Mouse (Mus musculus) MEL (cell line): Measurements from ENCODE around the gene Mtor.

Experiments used
- BHLHE40 ChIP-seq: IDR thresholded peaks from 2 replicates; pipeline ENCODE4 v1.6.1; 2012; ENCODE audit warnings: low read depth, mild to moderate bottlenecking, inconsistent platforms, low read length, improper control_type of control experiment, borderline replicate concordance
- CTCF ChIP-seq, 3 experiments: IDR thresholded peaks in 2 of 3; conservative IDR thresholded peaks in 1 of 3; 2 replicates each; pipeline ENCODE4 v1.5.1; 2011 to 2012; ENCODE audit warnings: low read length in 3 of 3, low read depth in 2 of 3, mild to moderate bottlenecking in 2 of 3, improper control_type of control experiment in 1 of 3, inconsistent platforms in 1 of 3, mixed read lengths in 1 of 3, moderate library complexity in 1 of 3; ENCODE audit not compliant: control insufficient read depth in 1 of 3, insufficient read depth in 1 of 3, poor library complexity in 1 of 3, severe bottlenecking in 1 of 3
- E2F4 ChIP-seq: IDR thresholded peaks from 2 replicates; pipeline ENCODE4 v1.6.1; 2011; ENCODE audit warnings: low read depth, low read length, improper control_type of control experiment, borderline replicate concordance
- ELF1 ChIP-seq: IDR thresholded peaks from 2 replicates; pipeline ENCODE4 v1.6.1; 2014; ENCODE audit warnings: low read depth, mild to moderate bottlenecking, inconsistent platforms, low read length, improper control_type of control experiment, moderate library complexity
- EP300 ChIP-seq, 2 experiments: IDR thresholded peaks; 2 replicates each; pipeline ENCODE4 v1.6.1; 2011; ENCODE audit warnings: improper control_type of control experiment in 2 of 2, low read length in 2 of 2, low read depth in 1 of 2, mild to moderate bottlenecking in 1 of 2
- MAX ChIP-seq: IDR thresholded peaks from 2 replicates; pipeline ENCODE4 v1.6.1; 2011; ENCODE audit warnings: low read length, improper control_type of control experiment
- NRF1 ChIP-seq: IDR thresholded peaks from 2 replicates; pipeline ENCODE4 v1.6.1; 2014; ENCODE audit warnings: low read depth, mild to moderate bottlenecking, inconsistent platforms, low read length, improper control_type of control experiment, moderate library complexity; ENCODE audit not compliant: poor library complexity, insufficient read depth, severe bottlenecking
- POLR2A ChIP-seq, 2 experiments: IDR thresholded peaks; 2 replicates each; pipeline ENCODE4 v1.6.1; 2011 to 2012; ENCODE audit warnings: low read length in 2 of 2, mild to moderate bottlenecking in 2 of 2, control low read depth in 1 of 2, improper control_type of control experiment in 1 of 2, low read depth in 1 of 2, moderate library complexity in 1 of 2; ENCODE audit not compliant: control insufficient read depth in 1 of 2, insufficient read depth in 1 of 2, poor library complexity in 1 of 2
- POLR2AphosphoS2 ChIP-seq: IDR thresholded peaks from 2 replicates; pipeline ENCODE4 v1.6.1; 2011; ENCODE audit warnings: low read length, improper control_type of control experiment
- SMC3 ChIP-seq: IDR thresholded peaks from 2 replicates; pipeline ENCODE4 v1.6.1; 2011; ENCODE audit warnings: low read depth, low read length, improper control_type of control experiment
- TAL1 ChIP-seq: IDR thresholded peaks from 2 replicates; pipeline ENCODE4 v1.6.1; 2012; ENCODE audit warnings: mild to moderate bottlenecking, inconsistent platforms, low read length, moderate library complexity, mixed read lengths
- ZKSCAN1 ChIP-seq: IDR thresholded peaks from 2 replicates; pipeline ENCODE4 v1.6.1; 2012; ENCODE audit warnings: low read depth, mild to moderate bottlenecking, inconsistent platforms, low read length, improper control_type of control experiment, moderate library complexity
- ZMIZ1 ChIP-seq: IDR thresholded peaks from 2 replicates; pipeline ENCODE4 v1.6.1; 2012; ENCODE audit warnings: low read depth, mild to moderate bottlenecking, inconsistent platforms, low read length, improper control_type of control experiment, moderate library complexity
- ZNF384 ChIP-seq: IDR thresholded peaks from 2 replicates; pipeline ENCODE4 v1.6.1; 2012; ENCODE audit warnings: low read depth, mild to moderate bottlenecking, inconsistent platforms, low read length, improper control_type of control experiment

DNA sequence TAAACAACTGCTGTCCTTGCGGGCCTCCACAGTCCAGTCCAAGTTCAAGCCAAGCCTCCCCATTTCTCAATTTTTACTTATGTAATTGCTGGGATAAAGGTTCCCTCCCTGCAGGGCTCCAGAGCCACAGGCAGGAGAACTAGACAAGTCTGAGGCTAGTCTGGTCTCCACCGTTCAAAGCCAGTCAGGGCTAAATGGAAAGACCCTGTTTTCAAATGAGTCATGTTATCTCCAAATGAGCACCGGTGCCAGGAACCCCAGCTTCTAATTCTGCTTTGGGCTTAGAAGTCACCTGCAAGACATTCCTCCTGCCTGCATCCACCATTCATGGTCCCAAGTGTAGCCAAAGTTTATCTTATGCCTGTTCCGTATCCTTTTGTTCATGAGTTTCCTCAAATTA lies 153.5 kb downstream of the Mtor start:
- TF ChIP-seq ELF1 (no peak), EP300 (IDR thresholded peaks at IDR 0.05; ENCODE audit: low read depth in 1 of 2, low read length in 2 of 2) (no peak), NRF1 (no peak), BHLHE40 (no peak), SMC3 (no peak), POLR2AphosphoS2 (no peak), POLR2A (IDR thresholded peaks at IDR 0.05; ENCODE audit: control insufficient read depth in 1 of 2, insufficient read depth in 1 of 2, low read depth in 1 of 2, low read length in 2 of 2, poor library complexity in 1 of 2) (no peak), MAX (no peak), CTCF (IDR thresholded peaks at IDR 0.05 in 2 of 3, conservative IDR thresholded peaks at IDR 0.05 in 1 of 3; ENCODE audit: control insufficient read depth in 1 of 3, insufficient read depth in 1 of 3, low read depth in 2 of 3, low read length in 3 of 3, poor library complexity in 1 of 3, severe bottlenecking in 1 of 3) (no peak), TAL1 (no peak), ZMIZ1 (no peak), E2F4 (no peak), ZKSCAN1 (no peak), ZNF384 (no peak)
